Mouse (Mus musculus) cortical plate, adult 2 months (tissue): ENCODE results near the gene Ap2a2. TPM values are rescaled to one million over a fixed set of nuclear protein-coding genes. Genes with fewer than 3 reads are reported as not detected.

Source experiments
- H3K27ac ChIP-seq: fragments of 200-500 bp; 2 replicates; pipeline ENCODE4 v1.5.1; 2012; ENCODE audit warnings: low read length, control low read depth, inconsistent platforms; ENCODE audit not compliant: insufficient read depth
- H3K4me1 ChIP-seq: fragments of 200-500 bp; 2 replicates; pipeline ENCODE4 v1.6.1; 2011; ENCODE audit warnings: low read length; ENCODE audit not compliant: control insufficient read depth, insufficient read depth
- H3K4me3 ChIP-seq: fragments of 200-500 bp; 2 replicates; pipeline ENCODE4 v1.5.1; 2011; ENCODE audit warnings: mild to moderate bottlenecking, low read length, control low read depth; ENCODE audit not compliant: insufficient read depth
- CTCF ChIP-seq: fragments of 200-500 bp; IDR thresholded peaks from 2 replicates; pipeline ENCODE4 v1.5.1; 2011; ENCODE audit warnings: mild to moderate bottlenecking, control low read depth, low read length; ENCODE audit not compliant: insufficient read depth; ENCODE audit errors: extremely low read depth
- POLR2A ChIP-seq: fragments of 200-500 bp; IDR thresholded peaks from 2 replicates; pipeline ENCODE4 v1.6.1; 2011; ENCODE audit warnings: mild to moderate bottlenecking, low read length, control low read depth; ENCODE audit not compliant: insufficient read depth; ENCODE audit errors: extremely low read depth
- polyA plus RNA-seq: library from polyadenylated mRNA; depleted of rRNA; stranded (reverse); fragments of >200 nt; gene quantifications from 2 replicates; pipeline ENCODE4 v1.2.3, GENCODE M21; 2012; rRNA removed

Gene Ap2a2
- polyA plus RNA-seq, result 70.2 and 75.7 TPM in 2 replicates

- Histone ChIP-seq H3K27ac (no peak within 1 kb of the TSS; the same call in 1 of the 2 replicates), H3K4me1 (peaks cover 3% of the 10 kb centered on the region), H3K4me3 (peak within 1 kb of the TSS; percentile 97)
- TF ChIP-seq CTCF, result no peak
- peak; percentile 60; the same call in 1 of the 2 replicates for TF ChIP-seq POLR2A
Observed at GRCm38 (mm10) chr7:141561682-141562391, at the start of gene Ap2a2. Gene Ap2a2 (plus strand): TSS chr7:141562173.

- TF ChIP-seq CTCF (no peak), POLR2A (no peak)
- Histone ChIP-seq H3K4me3 (no peak overlapping the region), H3K4me1 (no peaks in the 10 kb centered on the region; the same call in 1 of the 2 replicates), H3K27ac (no peak overlapping the region)
Observed at GRCm38 (mm10) chr7:141517638-141518037, 44.3 kb upstream of the Ap2a2 start.

GRCm38 (mm10) chr7:141518296-141518695, 43.7 kb upstream of the Ap2a2 start:
- TF ChIP-seq CTCF (no peak), POLR2A (no peak)
- Histone ChIP-seq H3K4me1 (no peaks in the 10 kb centered on the region; the same call in 1 of the 2 replicates), H3K4me3 (no peak overlapping the region), H3K27ac (no peak overlapping the region)

GRCm38 (mm10) chr7:141518926-141519325, 43.0 kb upstream of the Ap2a2 start:
- TF ChIP-seq POLR2A (no peak), CTCF (no peak)
- H3K4me3 ChIP-seq, result no peak overlapping the region
- no peaks in the 10 kb centered on the region; the same call in 1 of the 2 replicates for H3K4me1 ChIP-seq
- H3K27ac ChIP-seq, result no peak overlapping the region

- H3K4me3 ChIP-seq, result no peak overlapping the region
- TF ChIP-seq CTCF (no peak), POLR2A (no peak)
- no peaks in the 10 kb centered on the region; the same call in 1 of the 2 replicates for H3K4me1 ChIP-seq
- H3K27ac ChIP-seq, result no peak overlapping the region
Observed at GRCm38 (mm10) chr7:141519795-141520194, 42.2 kb upstream of the Ap2a2 start.

- H3K4me3 ChIP-seq, result no peak overlapping the region
- H3K4me1 ChIP-seq, result no peaks in the 10 kb centered on the region; the same call in 1 of the 2 replicates
- TF ChIP-seq POLR2A (no peak), CTCF (no peak)
- H3K27ac ChIP-seq, result no peak overlapping the region
Observed at GRCm38 (mm10) chr7:141523007-141523406, 39.0 kb upstream of the Ap2a2 start.

- Histone ChIP-seq H3K27ac (no peak overlapping the region), H3K4me3 (no peak overlapping the region), H3K4me1 (no peaks in the 10 kb centered on the region; the same call in 1 of the 2 replicates)
- no peak for TF ChIP-seq POLR2A
- no peak for TF ChIP-seq CTCF
Observed at GRCm38 (mm10) chr7:141524271-141524670, 37.7 kb upstream of the Ap2a2 start.

GRCm38 (mm10) chr7:141524760-141525579, 37.0 kb upstream of the Ap2a2 start:
- H3K4me3 ChIP-seq, result no peak overlapping the region

GRCm38 (mm10) chr7:141525580-141525925, 36.4 kb upstream of the Ap2a2 start:
- no peak for TF ChIP-seq POLR2A
- no peak for TF ChIP-seq CTCF
- Histone ChIP-seq H3K27ac (no peak overlapping the region), H3K4me3 (no peak overlapping the region), H3K4me1 (no peaks in the 10 kb centered on the region)

More at GRCm38 (mm10) chr7:141524760-141525579, 37.0 kb upstream of the Ap2a2 start:
- Histone ChIP-seq H3K4me1 (no peaks in the 10 kb centered on the region; the same call in 1 of the 2 replicates), H3K27ac (no peak overlapping the region)
- TF ChIP-seq POLR2A, result no peak
- TF ChIP-seq CTCF, result peak; percentile 95
